Mouse (Mus musculus) heart, embryonic 13.5 days (tissue): Measurements from ENCODE around the gene Cdkl4. TPM values are rescaled to one million over a fixed set of nuclear protein-coding genes. Genes with fewer than 3 reads are reported as not detected.
A peak's percentile ranks its signal among the peaks of the same experiment; 100 is the strongest.

Experiments used
- ATAC-seq: fragments of 200-750 bp; cut with Nextera tagmentation; 2 replicates; pipeline ENCODE4 v1.8.0; 2017; ENCODE audit warnings: moderate TSS enrichment; ENCODE audit not compliant: insufficient number of reproducible peaks, low FRiP score, low TSS enrichment; ENCODE audit errors: extremely low read depth
- H3K27ac ChIP-seq: fragments of 300-500 bp; sonication (generic); replicated peaks from 2 replicates; pipeline ENCODE4 v1.5.1; 2015; ENCODE audit warnings: moderate library complexity, mild to moderate bottlenecking, inconsistent platforms
- H3K27me3 ChIP-seq: fragments of 300-500 bp; sonication (generic); replicated peaks from 2 replicates; pipeline ENCODE4 v1.6.1; 2015; ENCODE audit warnings: mild to moderate bottlenecking, inconsistent platforms
- H3K36me3 ChIP-seq: fragments of 300-500 bp; sonication (generic); 2 replicates; pipeline ENCODE4 v1.6.1; 2015; ENCODE audit warnings: mild to moderate bottlenecking, inconsistent platforms
- H3K4me1 ChIP-seq: fragments of 300-500 bp; sonication (generic); 2 replicates; pipeline ENCODE4 v1.6.1; 2015; ENCODE audit warnings: inconsistent platforms
- H3K4me2 ChIP-seq: fragments of 300-500 bp; sonication (generic); 2 replicates; pipeline ENCODE4 v1.6.1; 2015; ENCODE audit warnings: inconsistent platforms, mild to moderate bottlenecking, moderate library complexity
- H3K4me3 ChIP-seq: fragments of 300-500 bp; sonication (generic); 2 replicates; pipeline ENCODE4 v1.5.1; 2015; ENCODE audit warnings: moderate library complexity, mild to moderate bottlenecking, inconsistent platforms
- H3K9ac ChIP-seq: fragments of 300-500 bp; sonication (generic); 2 replicates; pipeline ENCODE4 v1.6.1; 2015; ENCODE audit warnings: inconsistent platforms, mild to moderate bottlenecking, moderate library complexity
- H3K9me3 ChIP-seq: fragments of 300-500 bp; sonication (generic); 2 replicates; pipeline ENCODE4 v1.6.1; 2016; ENCODE audit warnings: inconsistent platforms
- WGBS: fragments of 180-500 bp; shearing (Covaris S2); methylation state at CpG from one replicate; pipeline ENCODE4 v1.1.7; 2015; ENCODE audit warnings: mixed read lengths; 5-methylcytosine and 5-hydroxymethylcytosine counted together
- polyA plus RNA-seq: library from polyadenylated mRNA; unstranded; fragments of >200 nt; fragmentation: Nextera tagmentation; extraction: Ambion mirVana; gene quantifications from 2 replicates; pipeline ENCODE4 v1.2.1, GENCODE M21; 2015

The Cdkl4 gene
- polyA plus RNA-seq, 1 experiment from 2014 or later = not detected

- Histone ChIP-seq H3K4me2 (no peak overlapping the region), H3K4me3 (no peak overlapping the region), H3K4me1 (no peaks in the 10 kb centered on the region; the same call in 1 of the 2 replicates), H3K9me3 (peaks cover 13% of the 10 kb centered on the region), H3K9ac (no peak overlapping the region), H3K36me3 (no peaks in the 10 kb centered on the region), H3K27me3 (no peaks in the 10 kb centered on the region), H3K27ac (no peak overlapping the region)
- ATAC-seq = no peak
- 51% methylated on average over 5 of the region's 5 CpGs for WGBS
Measured at GRCm38 (mm10) chr17:80562792-80563191, 14.8 kb downstream of the Cdkl4 start.

GRCm38 (mm10) chr17:80560669-80561401 lies 16.8 kb downstream of the Cdkl4 start:
- 22% methylated on average over 12 of the region's 12 CpGs for WGBS
- Histone ChIP-seq H3K27ac (no peak overlapping the region), H3K4me2 (peak overlapping the region; percentile 52), H3K4me3 (no peak overlapping the region), H3K27me3 (no peaks in the 10 kb centered on the region), H3K4me1 (no peaks in the 10 kb centered on the region; the same call in 1 of the 2 replicates), H3K9ac (no peak overlapping the region), H3K36me3 (no peaks in the 10 kb centered on the region), H3K9me3 (peaks cover 8% of the 10 kb centered on the region)
- ATAC-seq = no peak

GRCm38 (mm10) chr17:80559745-80560144 lies 17.9 kb downstream of the Cdkl4 start:
- Histone ChIP-seq H3K27ac (no peak overlapping the region), H3K9ac (no peak overlapping the region), H3K4me2 (no peak overlapping the region), H3K9me3 (peaks cover under 1% of the 10 kb centered on the region; the same call in 1 of the 2 replicates), H3K27me3 (no peaks in the 10 kb centered on the region), H3K4me3 (no peak overlapping the region), H3K4me1 (no peaks in the 10 kb centered on the region; the same call in 1 of the 2 replicates), H3K36me3 (no peaks in the 10 kb centered on the region)
- WGBS = 84% methylated on average over 4 of the region's 4 CpGs
- no peak for ATAC-seq

- 30% methylated on average over 11 of the region's 11 CpGs for WGBS
- Histone ChIP-seq H3K27me3 (no peaks in the 10 kb centered on the region), H3K4me3 (no peak overlapping the region), H3K9ac (no peak overlapping the region), H3K9me3 (no peaks in the 10 kb centered on the region), H3K36me3 (no peaks in the 10 kb centered on the region), H3K27ac (no peak overlapping the region), H3K4me1 (no peaks in the 10 kb centered on the region; the same call in 1 of the 2 replicates), H3K4me2 (peak overlapping the region; percentile 33)
- no peak for ATAC-seq
Measured at GRCm38 (mm10) chr17:80559050-80559449, 18.6 kb downstream of the Cdkl4 start.

GRCm38 (mm10) chr17:80558583-80558982 lies 19.0 kb downstream of the Cdkl4 start:
- no peaks in the 10 kb centered on the region for H3K9me3 ChIP-seq
- ATAC-seq = no peak
- H3K36me3 ChIP-seq = no peaks in the 10 kb centered on the region
- no peaks in the 10 kb centered on the region for H3K27me3 ChIP-seq
- H3K27ac ChIP-seq = no peak overlapping the region
- no peak overlapping the region for H3K9ac ChIP-seq
- no peaks in the 10 kb centered on the region; the same call in 1 of the 2 replicates for H3K4me1 ChIP-seq
- 70% methylated on average over 14 of the region's 14 CpGs for WGBS
- peak overlapping the region; percentile 33; the same call in 1 of the 2 replicates for H3K4me2 ChIP-seq
- H3K4me3 ChIP-seq = no peak overlapping the region

GRCm38 (mm10) chr17:80557461-80557860 lies 20.2 kb downstream of the Cdkl4 start:
- WGBS = 94% methylated on average over 5 of the region's 5 CpGs
- no peaks in the 10 kb centered on the region for H3K27me3 ChIP-seq
- ATAC-seq = no peak
- H3K4me2 ChIP-seq = no peak overlapping the region
- H3K4me1 ChIP-seq = peaks cover 3% of the 10 kb centered on the region; the same call in 1 of the 2 replicates
- H3K27ac ChIP-seq = no peak overlapping the region
- no peak overlapping the region for H3K4me3 ChIP-seq
- H3K9ac ChIP-seq = no peak overlapping the region
- H3K36me3 ChIP-seq = no peaks in the 10 kb centered on the region
- H3K9me3 ChIP-seq = no peaks in the 10 kb centered on the region

- Histone ChIP-seq H3K27ac (0 out of 2 replicates have a peak overlapping the region, but pooled peaks have one; percentile 26), H3K36me3 (no peaks in the 10 kb centered on the region)
Measured at GRCm38 (mm10) chr17:80553318-80554270, 24.0 kb downstream of the Cdkl4 start.

GRCm38 (mm10) chr17:80552653-80553052 lies 25.0 kb downstream of the Cdkl4 start:
- Histone ChIP-seq H3K9me3 (no peaks in the 10 kb centered on the region), H3K27me3 (no peaks in the 10 kb centered on the region), H3K9ac (no peak overlapping the region), H3K27ac (no peak overlapping the region), H3K36me3 (no peaks in the 10 kb centered on the region), H3K4me1 (0 out of 2 replicates have a peak, but pooled peaks cover 3% of the 10 kb centered on the region), H3K4me3 (no peak overlapping the region), H3K4me2 (peak overlapping the region; percentile 84)
- ATAC-seq = no peak
- 69% methylated on average over 4 of the region's 4 CpGs for WGBS

More at GRCm38 (mm10) chr17:80553318-80554270, 24.0 kb downstream of the Cdkl4 start:
- H3K27me3 ChIP-seq = no peaks in the 10 kb centered on the region
- peak overlapping the region; percentile 71 for H3K4me3 ChIP-seq
- H3K4me1 ChIP-seq = 0 out of 2 replicates have a peak, but pooled peaks cover 3% of the 10 kb centered on the region
- peak overlapping the region; percentile 84 for H3K4me2 ChIP-seq
- ATAC-seq = peak; percentile 60; the same call in 1 of the 2 replicates
- H3K9ac ChIP-seq = peak overlapping the region; percentile 78
- 3% methylated on average over 35 of the region's 35 CpGs for WGBS
- no peaks in the 10 kb centered on the region for H3K9me3 ChIP-seq

- Histone ChIP-seq H3K9ac (no peak overlapping the region), H3K4me2 (no peak overlapping the region), H3K9me3 (no peaks in the 10 kb centered on the region), H3K4me3 (no peak overlapping the region), H3K36me3 (no peaks in the 10 kb centered on the region), H3K27ac (no peak overlapping the region), H3K27me3 (no peaks in the 10 kb centered on the region), H3K4me1 (0 out of 2 replicates have a peak, but pooled peaks cover 3% of the 10 kb centered on the region)
- WGBS = 73% methylated on average over 15 of the region's 15 CpGs
- ATAC-seq = no peak
Measured at GRCm38 (mm10) chr17:80550981-80551380, 26.6 kb downstream of the Cdkl4 start.

GRCm38 (mm10) chr17:80546846-80547245 lies 30.8 kb downstream of the Cdkl4 start:
- Histone ChIP-seq H3K27me3 (no peaks in the 10 kb centered on the region), H3K9me3 (no peaks in the 10 kb centered on the region), H3K4me1 (no peaks in the 10 kb centered on the region), H3K27ac (no peak overlapping the region), H3K4me2 (no peak overlapping the region), H3K4me3 (no peak overlapping the region), H3K9ac (no peak overlapping the region), H3K36me3 (no peaks in the 10 kb centered on the region)
- WGBS = 77% methylated on average over 2 of the region's 2 CpGs
- ATAC-seq = no peak

- ATAC-seq = no peak
- Histone ChIP-seq H3K9me3 (no peaks in the 10 kb centered on the region), H3K27ac (no peak overlapping the region), H3K4me3 (no peak overlapping the region), H3K4me2 (no peak overlapping the region), H3K36me3 (no peaks in the 10 kb centered on the region), H3K27me3 (no peaks in the 10 kb centered on the region), H3K4me1 (no peaks in the 10 kb centered on the region), H3K9ac (no peak overlapping the region)
- WGBS = 85% methylated on average over 8 of the region's 8 CpGs
Measured at GRCm38 (mm10) chr17:80546227-80546626, 31.4 kb downstream of the Cdkl4 start.
